Mouse (Mus musculus) R1 (cell line): ENCODE data around the gene Abhd16a.

Source experiments
- DNase-seq: peaks from one replicate; pipeline ENCODE4 v3.0.0-alpha.2; 2018; ENCODE audit warnings: low read depth, low spot score

Abhd16a gene

GRCm38 (mm10) chr17:35141971-35142370, 52.9 kb downstream of the Abhd16a start:
- DNase-seq, result peak; percentile 66

GRCm38 (mm10) chr17:35146139-35146538, 57.1 kb downstream of the Abhd16a start:
- no peak for DNase-seq

GRCm38 (mm10) chr17:35147348-35147747, 58.3 kb downstream of the Abhd16a start:
- no peak for DNase-seq

GRCm38 (mm10) chr17:35147922-35148639, 59.0 kb downstream of the Abhd16a start:
- no peak for DNase-seq

- DNase-seq, result no peak
Observed at GRCm38 (mm10) chr17:35152121-35152520, 63.1 kb downstream of the Abhd16a start.
